Mouse (Mus musculus) adipocyte (in vitro differentiated cells): ENCODE data around the gene Sipa1l2.
A peak's percentile ranks its signal among the peaks of the same experiment; 100 is the strongest.

Source experiments
- DNase-seq: peaks from one replicate; pipeline ENCODE4 v3.0.0-alpha.2; 2016; ENCODE audit warnings: low spot score

Gene Sipa1l2

DNA sequence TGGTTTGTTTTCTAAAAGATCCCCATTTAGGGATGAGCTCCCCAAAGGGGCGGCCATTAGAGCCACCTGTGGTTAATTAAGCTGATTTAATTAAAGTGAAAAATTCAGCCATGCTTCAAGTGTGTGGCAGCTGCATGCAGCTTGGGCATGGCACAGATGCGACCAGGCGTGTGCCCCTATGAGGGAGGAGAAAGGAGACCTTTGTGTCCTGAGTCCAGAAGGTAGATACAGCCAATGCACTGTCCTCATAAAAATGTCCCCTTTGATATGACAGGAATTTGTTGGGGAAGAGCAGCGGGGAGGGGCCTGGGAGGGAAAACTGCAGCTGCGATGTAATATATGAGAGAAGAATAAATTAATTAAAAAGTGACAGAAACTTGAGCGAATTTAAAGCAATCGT is 106.7 kb downstream of the Sipa1l2 start:
- no peak for DNase-seq

- no peak for DNase-seq
These were observed 108.1 kb downstream of the Sipa1l2 start for GRCm38 (mm10) chr8:125461504-125461903.

DNA sequence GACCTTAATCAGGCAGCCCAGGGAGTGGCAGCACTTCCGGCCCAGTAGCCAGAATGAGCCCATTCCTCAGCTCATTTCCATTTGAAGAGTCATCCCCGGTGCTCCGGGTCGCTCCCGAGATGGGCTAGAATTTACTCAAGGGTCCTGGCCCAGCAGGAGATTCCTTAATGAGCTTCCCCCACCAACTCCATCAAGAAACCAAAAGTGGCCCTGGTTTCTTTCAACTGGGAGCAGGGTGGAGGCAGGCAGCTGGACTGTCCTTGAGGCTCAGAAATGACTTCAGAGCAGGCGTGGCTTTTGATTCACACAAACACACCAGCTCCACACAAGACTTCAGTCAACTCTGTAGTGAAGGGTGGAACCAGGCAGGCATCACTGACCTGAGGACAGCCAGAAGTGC is 109.0 kb downstream of the Sipa1l2 start:
- DNase-seq = no peak

GRCm38 (mm10) chr8:125449048-125449447 is 120.6 kb downstream of the Sipa1l2 start:
- DNase-seq = no peak

- DNase-seq = no peak
These were observed 122.1 kb downstream of the Sipa1l2 start for GRCm38 (mm10) chr8:125447543-125447942.

DNA sequence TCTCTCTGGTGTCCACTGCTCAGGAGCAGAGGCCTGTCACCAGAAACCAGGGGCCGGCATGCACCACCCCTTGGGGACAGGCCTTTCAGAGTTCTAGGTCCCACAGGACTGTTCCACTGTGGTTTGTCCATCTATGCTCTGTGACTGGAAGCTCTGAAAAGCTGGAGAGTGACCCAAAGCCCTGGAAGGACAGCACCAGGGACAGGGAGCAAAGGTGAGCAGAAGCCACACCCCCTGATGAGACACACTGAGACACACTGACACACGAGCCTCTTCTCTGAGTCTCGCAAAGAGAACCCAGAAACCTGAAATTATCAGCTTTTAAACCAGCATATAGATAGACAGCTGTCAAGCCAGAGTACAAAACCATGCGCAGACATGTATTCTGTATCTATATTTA is 123.4 kb downstream of the Sipa1l2 start:
- DNase-seq = peak; percentile 14

DNA sequence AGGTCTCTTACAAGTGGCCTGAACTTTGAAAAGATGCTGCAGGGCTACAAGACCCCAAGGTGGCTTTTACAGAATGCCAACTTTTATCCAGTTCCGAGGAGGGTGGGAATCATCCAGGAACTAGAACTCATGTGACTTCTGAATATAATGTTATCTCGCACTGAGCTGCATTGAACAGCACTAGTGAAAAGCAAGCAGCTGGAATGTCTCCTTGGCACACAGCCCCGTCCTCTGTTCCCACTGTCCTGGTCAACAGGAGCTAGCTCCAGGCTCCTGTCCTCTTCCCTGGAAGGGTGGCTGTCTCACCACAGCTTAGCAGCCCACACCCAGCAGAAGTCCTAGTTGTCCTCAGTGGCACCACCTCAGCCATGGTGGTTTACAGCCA is 124.4 kb downstream of the Sipa1l2 start:
- DNase-seq = peak; percentile 71

- DNase-seq = peak; percentile 69
These were observed 125.0 kb downstream of the Sipa1l2 start for GRCm38 (mm10) chr8:125444457-125445224.

GRCm38 (mm10) chr8:125435320-125436100 is 134.1 kb downstream of the Sipa1l2 start:
- no peak for DNase-seq

DNA sequence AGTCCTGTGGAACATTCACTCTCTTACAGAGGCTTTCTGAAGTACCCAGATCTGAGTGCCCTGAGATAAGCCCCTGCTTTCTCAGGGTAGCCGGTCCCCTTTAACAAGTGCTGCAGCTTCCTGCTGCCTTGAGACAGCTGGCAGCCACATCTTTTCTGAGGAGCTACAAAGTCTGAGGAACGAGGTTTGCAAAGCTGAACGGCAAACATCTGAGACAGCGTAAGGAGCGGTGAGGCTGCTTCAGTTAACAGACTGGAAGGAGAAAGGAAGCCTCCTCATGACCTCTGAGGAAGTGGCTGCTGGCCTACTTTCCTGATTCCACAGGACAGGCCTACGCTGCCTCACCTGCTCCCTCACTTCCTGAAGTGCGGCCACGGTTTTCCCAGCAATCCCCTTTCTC is 135.5 kb downstream of the Sipa1l2 start:
- no peak for DNase-seq

DNA sequence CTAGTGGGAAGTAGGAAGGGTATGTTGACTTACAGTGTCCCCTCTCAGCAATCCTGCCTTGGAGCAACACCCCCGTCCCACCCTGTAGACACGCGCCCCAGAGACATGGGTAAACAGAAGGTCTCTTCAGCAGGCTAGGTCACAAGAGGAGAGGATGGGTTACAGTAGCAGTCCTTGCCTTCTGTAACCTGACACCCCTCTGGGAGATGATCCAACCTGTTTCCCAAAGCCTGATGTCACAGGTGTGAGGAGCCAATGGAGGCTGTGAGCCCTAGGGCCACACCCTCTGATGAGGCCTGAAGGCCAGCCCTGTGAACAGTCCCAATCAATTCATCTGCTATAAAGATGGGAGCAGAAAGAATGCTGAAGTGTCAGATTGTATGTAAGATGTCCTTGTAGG is 138.3 kb downstream of the Sipa1l2 start:
- DNase-seq = peak; percentile 67

DNA sequence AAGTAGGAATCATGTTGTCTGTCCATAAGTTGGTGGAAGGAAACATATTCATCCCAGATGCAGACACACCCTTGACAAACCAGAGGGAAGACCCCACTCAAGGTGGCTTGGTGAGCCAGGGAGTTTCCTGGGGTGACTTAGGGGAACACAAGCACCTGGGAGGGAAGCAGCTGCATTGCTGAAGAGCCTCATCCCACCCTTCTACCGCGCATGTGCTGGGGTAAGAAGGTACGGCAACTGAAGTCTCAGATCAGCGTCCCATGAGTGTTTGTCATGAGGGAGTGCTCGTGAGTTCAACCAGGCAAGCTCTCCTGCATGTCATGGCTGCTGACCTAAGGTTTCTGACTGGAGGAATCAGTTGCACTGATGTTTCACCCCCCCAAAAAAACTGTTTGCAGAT is 138.8 kb downstream of the Sipa1l2 start:
- no peak for DNase-seq

- peak; percentile 45 for DNase-seq
These were observed 140.5 kb downstream of the Sipa1l2 start for GRCm38 (mm10) chr8:125428979-125429690.

GRCm38 (mm10) chr8:125423861-125424260 is 145.7 kb downstream of the Sipa1l2 start:
- DNase-seq = no peak

DNA sequence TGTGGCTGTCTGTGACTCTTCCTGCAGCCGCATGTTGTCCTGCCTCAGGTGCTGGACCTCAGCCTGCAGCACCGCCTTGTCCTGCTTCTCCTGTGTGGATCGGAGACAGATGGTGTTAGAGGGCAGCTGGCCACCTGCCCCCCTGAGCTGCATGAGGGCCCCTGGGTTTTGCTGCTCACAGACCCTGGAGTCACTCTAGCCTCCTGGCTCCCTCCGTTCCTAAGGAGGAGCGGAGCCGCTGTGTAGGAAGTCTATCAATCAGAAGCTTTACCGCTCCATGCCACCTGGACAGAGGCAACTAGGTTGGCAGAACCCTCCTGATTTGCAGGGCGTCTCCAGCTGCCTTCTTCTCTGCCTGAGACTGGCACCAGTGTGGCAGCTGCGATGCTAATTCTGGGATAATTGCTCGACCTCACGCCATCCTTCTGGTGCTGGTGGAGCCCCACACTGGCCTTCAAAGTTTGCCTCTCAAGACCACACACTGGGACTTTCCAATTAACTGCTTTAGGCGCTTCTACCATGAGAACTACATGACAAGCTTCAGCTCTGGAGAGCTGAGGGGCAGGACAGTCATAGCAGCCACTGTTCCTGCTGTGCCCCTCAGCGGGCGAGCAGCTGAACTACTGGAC is 150.3 kb downstream of the Sipa1l2 start:
- DNase-seq = no peak

DNA sequence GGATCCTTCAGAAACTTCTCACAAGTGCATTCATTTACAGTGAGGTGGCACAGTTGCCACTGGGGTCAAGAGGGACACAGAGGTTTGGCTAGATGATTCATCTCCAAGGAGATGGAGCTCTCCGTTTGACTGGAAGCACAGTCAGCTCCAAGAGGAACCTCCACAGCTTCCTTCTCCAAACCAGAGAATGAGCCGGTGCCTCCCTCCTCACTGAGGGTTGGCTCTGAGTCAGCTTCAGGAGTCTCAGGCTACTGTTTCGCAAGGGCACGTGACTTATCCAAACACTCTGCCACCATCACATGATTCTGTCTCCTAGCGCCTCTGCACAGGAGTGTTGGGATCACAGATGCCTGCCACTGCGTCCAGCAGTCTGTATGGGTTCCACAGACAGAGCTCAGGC is 153.5 kb downstream of the Sipa1l2 start:
- peak; percentile 66 for DNase-seq

- no peak for DNase-seq
These were observed 155.0 kb downstream of the Sipa1l2 start for GRCm38 (mm10) chr8:125414651-125415050.

- no peak for DNase-seq
These were observed 156.4 kb downstream of the Sipa1l2 start for GRCm38 (mm10) chr8:125413001-125413909.

- DNase-seq = no peak
These were observed 159.0 kb downstream of the Sipa1l2 start for GRCm38 (mm10) chr8:125410646-125411045.

GRCm38 (mm10) chr8:125407672-125408071 is 161.9 kb downstream of the Sipa1l2 start:
- no peak for DNase-seq

GRCm38 (mm10) chr8:125406453-125406852 is 163.2 kb downstream of the Sipa1l2 start:
- no peak for DNase-seq
